Mouse (Mus musculus) E14TG2a.4 (cell line): ENCODE results near the gene Adam1b.

ENCODE experiments used
- CTCF ChIP-seq: conservative IDR thresholded peaks from 2 replicates; pipeline ENCODE4 v1.5.1; 2014; ENCODE audit warnings: low read length
- NANOG ChIP-seq: IDR thresholded peaks from 2 replicates; pipeline ENCODE4 v1.6.1; 2014; ENCODE audit warnings: borderline replicate concordance, low read length, mixed read lengths
- POU5F1 ChIP-seq: IDR thresholded peaks from 2 replicates; pipeline ENCODE4 v1.6.1; 2014; ENCODE audit warnings: low read length, borderline replicate concordance

GRCm38 (mm10) chr5:121525774-121526450 is 22.7 kb upstream of the Adam1b start:
- TF ChIP-seq CTCF, result no peak
- no peak for TF ChIP-seq NANOG
- TF ChIP-seq POU5F1, result no peak
